Mouse (Mus musculus): ENCODE results near the gene Stil. TPM values are rescaled to one million over a fixed set of nuclear protein-coding genes. Genes with fewer than 3 reads are reported as not detected.

Stil gene
- polyA plus RNA-seq, 1 experiment from 2014 or later: 25.1 TPM

GRCm38 (mm10) chr4:114973229-114973740 is 26.7 kb upstream of the Stil start:
- no peak overlapping the region for H3K27ac ChIP-seq (replicated peaks; ENCODE audit: low read depth, low read length)
- no peaks in the 10 kb centered on the region for H3K36me3 ChIP-seq (replicated peaks; ENCODE audit: control insufficient read depth, insufficient read depth, low read depth, low read length)
- no peak overlapping the region for H3K9ac ChIP-seq (replicated peaks; ENCODE audit: low read length)
- no peaks in the 10 kb centered on the region for H3K9me3 ChIP-seq (replicated peaks; ENCODE audit: control insufficient read depth, low read length)
- no peak overlapping the region for H3K4me3 ChIP-seq (ENCODE audit: low read depth, low read length)
- WGBS: 88% methylated on average over 1 of the region's 1 CpGs
- no peaks in the 10 kb centered on the region for H3K4me1 ChIP-seq (ENCODE audit: control insufficient read depth, insufficient read depth, low read length)
- no peaks in the 10 kb centered on the region for H3K27me3 ChIP-seq (ENCODE audit: control insufficient read depth, insufficient read depth, low read length)
- no peak overlapping the region for H3K4me2 ChIP-seq (ENCODE audit: low read depth, low read length)
- ATAC-seq (replicated peaks; ENCODE audit: insufficient number of reproducible peaks, low FRiP score, low TSS enrichment, low read depth) (no peak), DNase-seq (ENCODE audit: low spot score) (no peak)

GRCm38 (mm10) chr4:114982619-114983018 is 17.3 kb upstream of the Stil start:
- Histone ChIP-seq H3K4me1 (ENCODE audit: control insufficient read depth, insufficient read depth, low read length) (no peaks in the 10 kb centered on the region), H3K27me3 (ENCODE audit: control insufficient read depth, insufficient read depth, low read length) (no peaks in the 10 kb centered on the region), H3K9ac (replicated peaks; ENCODE audit: low read length) (no peak overlapping the region), H3K4me3 (ENCODE audit: low read depth, low read length) (no peak overlapping the region), H3K27ac (replicated peaks; ENCODE audit: low read depth, low read length) (no peak overlapping the region), H3K9me3 (replicated peaks; ENCODE audit: control insufficient read depth, low read length) (no peaks in the 10 kb centered on the region), H3K4me2 (ENCODE audit: low read depth, low read length) (no peak overlapping the region), H3K36me3 (replicated peaks; ENCODE audit: control insufficient read depth, insufficient read depth, low read depth, low read length) (no peaks in the 10 kb centered on the region)
- ATAC-seq (replicated peaks; ENCODE audit: insufficient number of reproducible peaks, low FRiP score, low TSS enrichment, low read depth) (no peak), DNase-seq (ENCODE audit: low spot score) (no peak)
- 85% methylated on average over 1 of the region's 1 CpGs for WGBS

GRCm38 (mm10) chr4:114983020-114983419 is 16.9 kb upstream of the Stil start:
- peak; percentile 26 for DNase-seq (ENCODE audit: low spot score)
- 84% methylated on average over 1 of the region's 1 CpGs for WGBS
- no peak for ATAC-seq (replicated peaks; ENCODE audit: insufficient number of reproducible peaks, low FRiP score, low TSS enrichment, low read depth)
- no peaks in the 10 kb centered on the region for H3K27me3 ChIP-seq (ENCODE audit: control insufficient read depth, insufficient read depth, low read length)
- H3K9me3 ChIP-seq (replicated peaks; ENCODE audit: control insufficient read depth, low read length): no peaks in the 10 kb centered on the region
- H3K36me3 ChIP-seq (replicated peaks; ENCODE audit: control insufficient read depth, insufficient read depth, low read depth, low read length): no peaks in the 10 kb centered on the region
- H3K4me2 ChIP-seq (ENCODE audit: low read depth, low read length): no peak overlapping the region
- H3K27ac ChIP-seq (replicated peaks; ENCODE audit: low read depth, low read length): no peak overlapping the region
- no peak overlapping the region for H3K4me3 ChIP-seq (ENCODE audit: low read depth, low read length)
- H3K9ac ChIP-seq (replicated peaks; ENCODE audit: low read length): no peak overlapping the region
- H3K4me1 ChIP-seq (ENCODE audit: control insufficient read depth, insufficient read depth, low read length): no peaks in the 10 kb centered on the region

GRCm38 (mm10) chr4:114986211-114986590 is 13.8 kb upstream of the Stil start:
- Histone ChIP-seq H3K4me1 (ENCODE audit: control insufficient read depth, insufficient read depth, low read length) (no peaks in the 10 kb centered on the region), H3K9ac (replicated peaks; ENCODE audit: low read length) (peak overlapping the region; percentile 95), H3K27ac (replicated peaks; ENCODE audit: low read depth, low read length) (peak overlapping the region; percentile 99), H3K27me3 (ENCODE audit: control insufficient read depth, insufficient read depth, low read length) (no peaks in the 10 kb centered on the region), H3K4me3 (ENCODE audit: low read depth, low read length) (peak overlapping the region; percentile 90), H3K36me3 (replicated peaks; ENCODE audit: control insufficient read depth, insufficient read depth, low read depth, low read length) (no peaks in the 10 kb centered on the region), H3K9me3 (replicated peaks; ENCODE audit: control insufficient read depth, low read length) (no peaks in the 10 kb centered on the region), H3K4me2 (ENCODE audit: low read depth, low read length) (peak overlapping the region; percentile 71)
- peak; percentile 32 for ATAC-seq (replicated peaks; ENCODE audit: insufficient number of reproducible peaks, low FRiP score, low TSS enrichment, low read depth)
- DNase-seq (ENCODE audit: low spot score): no peak
- WGBS: 3% methylated on average over 8 of the region's 8 CpGs

- peak within 1 kb of the TSS; percentile 95 for H3K9ac ChIP-seq (replicated peaks; ENCODE audit: low read length)
- ATAC-seq (replicated peaks; ENCODE audit: insufficient number of reproducible peaks, low FRiP score, low TSS enrichment, low read depth): peak; percentile 96
- H3K27me3 ChIP-seq (ENCODE audit: control insufficient read depth, insufficient read depth, low read length): no peaks in the 10 kb centered on the region
- no peaks in the 10 kb centered on the region for H3K9me3 ChIP-seq (replicated peaks; ENCODE audit: control insufficient read depth, low read length)
- peak within 1 kb of the TSS; percentile 90 for H3K4me3 ChIP-seq (ENCODE audit: low read depth, low read length)
- peak within 1 kb of the TSS; percentile 71 for H3K4me2 ChIP-seq (ENCODE audit: low read depth, low read length)
- no peaks in the 10 kb centered on the region for H3K36me3 ChIP-seq (replicated peaks; ENCODE audit: control insufficient read depth, insufficient read depth, low read depth, low read length)
- DNase-seq (ENCODE audit: low spot score): peak; percentile 91
- peak within 1 kb of the TSS; percentile 99 for H3K27ac ChIP-seq (replicated peaks; ENCODE audit: low read depth, low read length)
- H3K4me1 ChIP-seq (ENCODE audit: control insufficient read depth, insufficient read depth, low read length): no peaks in the 10 kb centered on the region
- under 1% methylated on average over 91 of the region's 93 CpGs for WGBS
Observed at GRCm38 (mm10) chr4:114986591-114987432, 13.1 kb upstream of the Stil start, which contains the start of gene Cmpk1. TSS of gene Cmpk1 (minus strand) at chr4:114987241.

GRCm38 (mm10) chr4:114994218-114994617 is 5.7 kb upstream of the Stil start:
- Histone ChIP-seq H3K9ac (replicated peaks; ENCODE audit: low read length) (no peak overlapping the region), H3K36me3 (replicated peaks; ENCODE audit: control insufficient read depth, insufficient read depth, low read depth, low read length) (no peaks in the 10 kb centered on the region), H3K4me2 (ENCODE audit: low read depth, low read length) (no peak overlapping the region), H3K4me3 (ENCODE audit: low read depth, low read length) (no peak overlapping the region), H3K27ac (replicated peaks; ENCODE audit: low read depth, low read length) (no peak overlapping the region), H3K27me3 (ENCODE audit: control insufficient read depth, insufficient read depth, low read length) (no peaks in the 10 kb centered on the region), H3K9me3 (replicated peaks; ENCODE audit: control insufficient read depth, low read length) (no peaks in the 10 kb centered on the region), H3K4me1 (ENCODE audit: control insufficient read depth, insufficient read depth, low read length) (no peaks in the 10 kb centered on the region)
- ATAC-seq (replicated peaks; ENCODE audit: insufficient number of reproducible peaks, low FRiP score, low TSS enrichment, low read depth) (no peak), DNase-seq (ENCODE audit: low spot score) (no peak)
- WGBS: 93% methylated on average over 3 of the region's 3 CpGs

GRCm38 (mm10) chr4:114997051-114997450 is 2.9 kb upstream of the Stil start:
- WGBS: 49% methylated on average over 3 of the region's 3 CpGs
- no peaks in the 10 kb centered on the region for H3K4me1 ChIP-seq (ENCODE audit: control insufficient read depth, insufficient read depth, low read length)
- H3K36me3 ChIP-seq (replicated peaks; ENCODE audit: control insufficient read depth, insufficient read depth, low read depth, low read length): no peaks in the 10 kb centered on the region
- no peaks in the 10 kb centered on the region for H3K27me3 ChIP-seq (ENCODE audit: control insufficient read depth, insufficient read depth, low read length)
- no peak overlapping the region for H3K4me2 ChIP-seq (ENCODE audit: low read depth, low read length)
- no peak overlapping the region for H3K27ac ChIP-seq (replicated peaks; ENCODE audit: low read depth, low read length)
- peak; percentile 44 for DNase-seq (ENCODE audit: low spot score)
- H3K4me3 ChIP-seq (ENCODE audit: low read depth, low read length): no peak overlapping the region
- H3K9me3 ChIP-seq (replicated peaks; ENCODE audit: control insufficient read depth, low read length): no peaks in the 10 kb centered on the region
- H3K9ac ChIP-seq (replicated peaks; ENCODE audit: low read length): no peak overlapping the region
- no peak for ATAC-seq (replicated peaks; ENCODE audit: insufficient number of reproducible peaks, low FRiP score, low TSS enrichment, low read depth)

GRCm38 (mm10) chr4:114999445-114999772 is 550 bp upstream of the Stil start:
- ATAC-seq (replicated peaks; ENCODE audit: insufficient number of reproducible peaks, low FRiP score, low TSS enrichment, low read depth) (no peak), DNase-seq (ENCODE audit: low spot score) (no peak)
- no peaks in the 10 kb centered on the region for H3K36me3 ChIP-seq (replicated peaks; ENCODE audit: control insufficient read depth, insufficient read depth, low read depth, low read length)
- H3K27me3 ChIP-seq (ENCODE audit: control insufficient read depth, insufficient read depth, low read length): no peaks in the 10 kb centered on the region
- peak overlapping the region; percentile 29 for H3K4me3 ChIP-seq (ENCODE audit: low read depth, low read length)
- peak overlapping the region; percentile 51 for H3K9ac ChIP-seq (replicated peaks; ENCODE audit: low read length)
- H3K4me1 ChIP-seq (ENCODE audit: control insufficient read depth, insufficient read depth, low read length): no peaks in the 10 kb centered on the region
- peak overlapping the region; percentile 19 for H3K4me2 ChIP-seq (ENCODE audit: low read depth, low read length)
- no peaks in the 10 kb centered on the region for H3K9me3 ChIP-seq (replicated peaks; ENCODE audit: control insufficient read depth, low read length)
- H3K27ac ChIP-seq (replicated peaks; ENCODE audit: low read depth, low read length): peak overlapping the region; percentile 71
- 8% methylated on average over 9 of the region's 9 CpGs for WGBS

All from embryonic facial prominence, embryonic 11.5 days (tissue).